Mouse (Mus musculus) small intestine, adult 2 months (tissue): ENCODE results near the gene Tmco4.

Source experiments
- CTCF ChIP-seq: fragments of 200-500 bp; IDR thresholded peaks from 2 replicates; pipeline ENCODE4 v1.5.1; 2012; ENCODE audit warnings: low read depth, mild to moderate bottlenecking, control low read depth, inconsistent platforms, low read length, moderate library complexity, mixed read lengths; ENCODE audit not compliant: insufficient replicate concordance, insufficient read length; ENCODE audit errors: extremely low read depth
- POLR2A ChIP-seq: fragments of 200-500 bp; IDR thresholded peaks from 2 replicates; pipeline ENCODE4 v1.6.1; 2012; ENCODE audit warnings: low read depth, mild to moderate bottlenecking, control low read depth, inconsistent platforms, low read length, moderate library complexity

DNA sequence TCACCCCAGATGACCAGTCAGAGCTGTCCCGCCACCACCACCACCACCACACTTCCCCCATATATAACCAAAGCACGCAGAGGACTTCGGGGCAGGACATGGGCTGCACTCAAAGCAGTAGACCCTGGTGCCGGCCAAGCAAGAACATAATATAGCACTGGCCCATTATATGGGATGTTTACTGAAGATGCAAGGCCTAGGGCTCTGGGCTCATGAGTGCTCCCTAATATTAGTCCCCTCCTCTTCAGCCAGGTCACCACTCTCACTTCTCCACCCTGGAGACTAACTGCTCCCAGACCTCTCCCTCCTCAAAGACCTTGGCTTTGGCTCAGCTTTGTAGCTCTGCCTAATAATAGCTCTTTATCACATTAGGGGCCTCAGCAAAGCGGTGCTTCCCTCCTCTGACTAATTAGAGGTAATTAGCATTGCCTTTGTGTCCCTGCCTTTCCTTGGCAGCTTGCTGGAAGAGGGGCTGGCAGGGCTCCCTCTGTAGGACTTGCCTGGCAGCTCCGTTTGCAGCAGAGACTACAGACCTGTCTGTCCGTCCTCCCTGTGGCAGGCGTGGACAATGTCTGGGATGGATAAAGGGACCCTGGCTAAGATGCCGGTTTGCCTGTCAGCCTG lies 81.7 kb downstream of the Tmco4 start:
- TF ChIP-seq CTCF (no peak), POLR2A (no peak)
